Mouse (Mus musculus) liver, embryonic 16.5 days (tissue): ENCODE results near the gene Thbs4. TPM values are rescaled to one million over a fixed set of nuclear protein-coding genes. Genes with fewer than 3 reads are reported as not detected.

Experiments used
- ATAC-seq: fragments of 200-750 bp; cut with Nextera tagmentation; 2 replicates; pipeline ENCODE4 v1.8.0; 2017; ENCODE audit warnings: low read depth, mild to moderate bottlenecking, moderate number of reproducible peaks, moderate library complexity
- H3K27ac ChIP-seq: fragments of 300-500 bp; sonication (generic); 2 replicates; pipeline ENCODE4 v1.5.1; 2014; ENCODE audit warnings: mild to moderate bottlenecking, low read length
- H3K27me3 ChIP-seq: fragments of 300-500 bp; sonication (generic); 2 replicates; pipeline ENCODE4 v1.6.1; 2014; ENCODE audit warnings: low read depth, low read length, mixed read lengths; ENCODE audit not compliant: control insufficient read depth, insufficient read depth
- H3K36me3 ChIP-seq: fragments of 300-500 bp; sonication (generic); 2 replicates; pipeline ENCODE4 v1.6.1; 2014; ENCODE audit warnings: mild to moderate bottlenecking; ENCODE audit not compliant: control insufficient read depth, insufficient read depth
- H3K4me1 ChIP-seq: fragments of 300-500 bp; sonication (generic); 2 replicates; pipeline ENCODE4 v1.6.1; 2014; ENCODE audit warnings: low read depth, low read length, mixed read lengths; ENCODE audit not compliant: control insufficient read depth
- H3K4me2 ChIP-seq: fragments of 300-500 bp; sonication (generic); 2 replicates; pipeline ENCODE4 v1.6.1; 2014; ENCODE audit warnings: low read depth, low read length, mixed read lengths
- H3K4me3 ChIP-seq: fragments of 300-500 bp; sonication (generic); 2 replicates; pipeline ENCODE4 v1.5.1; 2014; ENCODE audit warnings: low read depth, mild to moderate bottlenecking, low read length
- H3K9ac ChIP-seq: fragments of 300-500 bp; sonication (generic); 2 replicates; pipeline ENCODE4 v1.6.1; 2014; ENCODE audit warnings: low read depth, low read length
- H3K9me3 ChIP-seq: fragments of 300-500 bp; sonication (generic); replicated peaks from 2 replicates; pipeline ENCODE4 v1.6.1; 2016; ENCODE audit warnings: low read length; ENCODE audit not compliant: control insufficient read depth
- WGBS: fragments of 180-500 bp; shearing (Covaris S2); extraction: QIAGEN DNeasy Blood & Tissue Kit; methylation state at CpG from one replicate; pipeline ENCODE4 v1.1.7; 2014; ENCODE audit not compliant: insufficient replicate concordance; 5-methylcytosine and 5-hydroxymethylcytosine counted together
- polyA plus RNA-seq: library from polyadenylated mRNA; unstranded; fragments of >200 nt; fragmentation: Nextera tagmentation; extraction: Ambion mirVana; gene quantifications from 2 replicates; pipeline ENCODE4 v1.2.1, GENCODE M21; 2015

Gene Thbs4
- polyA plus RNA-seq, 1 experiment from 2014 or later, result 0.20 TPM

DNA sequence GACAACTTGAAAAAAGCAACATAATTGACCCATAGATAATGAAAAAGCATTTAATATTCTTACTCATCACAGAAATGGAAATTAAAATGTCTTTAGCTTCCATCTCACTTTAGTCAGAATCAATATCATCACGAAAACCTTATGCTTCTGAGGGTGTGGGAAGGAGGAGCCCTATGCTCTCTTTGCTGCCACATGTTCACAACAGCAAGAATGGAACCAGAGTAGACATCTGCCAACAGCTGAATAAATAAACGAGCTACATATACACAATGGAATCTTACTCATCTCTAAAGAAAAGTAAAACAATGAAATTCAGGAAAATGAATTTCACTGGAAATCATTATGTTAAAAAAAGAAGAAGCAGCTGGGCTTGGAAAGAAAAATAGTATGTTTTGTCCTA lies 4.2 kb upstream of the Thbs4 start:
- no peaks in the 10 kb centered on the region for H3K9me3 ChIP-seq
- ATAC-seq, result no peak

GRCm38 (mm10) chr13:92793636-92794035 lies 982 bp downstream of the Thbs4 start:
- ATAC-seq, result no peak
- Histone ChIP-seq H3K4me2 (no peak overlapping the region), H3K27me3 (peaks cover 24% of the 10 kb centered on the region), H3K27ac (no peak overlapping the region), H3K4me1 (no peaks in the 10 kb centered on the region), H3K36me3 (no peaks in the 10 kb centered on the region), H3K9me3 (no peaks in the 10 kb centered on the region), H3K9ac (no peak overlapping the region), H3K4me3 (no peak overlapping the region)
- WGBS, result 53% methylated on average over 8 of the region's 8 CpGs

More for the DNA sequence above, 4.2 kb upstream of the Thbs4 start:
- 43% methylated on average over 2 of the region's 2 CpGs for WGBS
- H3K9ac ChIP-seq, result no peak overlapping the region
- H3K27ac ChIP-seq, result no peak overlapping the region
- H3K4me3 ChIP-seq, result no peak overlapping the region
- H3K4me1 ChIP-seq, result no peaks in the 10 kb centered on the region
- H3K4me2 ChIP-seq, result no peak overlapping the region
- no peaks in the 10 kb centered on the region for H3K36me3 ChIP-seq
- peaks cover 21% of the 10 kb centered on the region for H3K27me3 ChIP-seq

DNA sequence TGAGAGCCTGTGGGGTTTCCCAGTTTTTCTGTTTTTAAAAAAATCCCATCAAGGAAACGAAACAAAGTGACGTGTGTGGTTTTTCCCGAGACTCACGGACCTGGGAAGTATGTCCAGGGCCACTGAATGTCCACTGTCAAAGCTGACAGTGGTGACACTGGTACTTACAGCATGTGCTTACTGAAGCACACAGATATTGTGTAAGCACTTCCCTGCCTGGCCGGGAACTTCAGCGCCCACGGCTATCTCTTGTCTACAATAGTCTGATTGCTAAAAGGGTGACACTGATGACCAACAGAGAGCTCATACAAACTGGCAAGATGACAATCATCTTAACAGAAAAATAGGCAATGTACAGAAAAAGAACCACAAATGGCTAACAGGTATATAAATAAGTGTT lies 3.1 kb downstream of the Thbs4 start:
- no peak overlapping the region for H3K27ac ChIP-seq
- H3K4me3 ChIP-seq, result no peak overlapping the region
- no peak overlapping the region for H3K9ac ChIP-seq
- H3K4me2 ChIP-seq, result no peak overlapping the region
- no peak for ATAC-seq
- no peaks in the 10 kb centered on the region for H3K4me1 ChIP-seq
- no peaks in the 10 kb centered on the region for H3K9me3 ChIP-seq
- H3K27me3 ChIP-seq, result peaks cover 22% of the 10 kb centered on the region
- 53% methylated on average over 7 of the region's 7 CpGs for WGBS
- H3K36me3 ChIP-seq, result no peaks in the 10 kb centered on the region

DNA sequence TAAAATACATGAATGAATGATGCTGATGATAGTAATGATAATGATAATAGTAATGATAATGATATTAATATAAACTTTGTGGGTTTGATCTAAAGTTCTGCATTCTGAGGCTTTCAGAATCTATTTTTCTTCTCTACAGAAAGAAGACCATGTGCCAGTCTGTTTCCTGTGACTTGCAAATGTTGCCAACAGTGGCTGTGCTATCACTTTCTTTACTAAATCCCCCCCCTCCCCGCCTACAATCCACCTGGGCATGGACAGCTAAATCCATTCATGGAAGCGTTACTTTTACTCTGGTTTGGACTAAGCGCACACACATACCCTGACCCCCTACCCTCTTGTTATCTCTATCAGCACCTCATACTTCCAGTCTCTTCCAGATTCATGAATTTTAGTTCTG lies 10.3 kb downstream of the Thbs4 start:
- no peaks in the 10 kb centered on the region for H3K4me1 ChIP-seq
- H3K4me2 ChIP-seq, result no peak overlapping the region
- no peaks in the 10 kb centered on the region for H3K27me3 ChIP-seq
- H3K36me3 ChIP-seq, result no peaks in the 10 kb centered on the region
- H3K9ac ChIP-seq, result no peak overlapping the region
- H3K9me3 ChIP-seq, result no peaks in the 10 kb centered on the region
- no peak overlapping the region for H3K27ac ChIP-seq
- WGBS, result 62% methylated on average over 3 of the region's 3 CpGs
- no peak for ATAC-seq
- no peak overlapping the region for H3K4me3 ChIP-seq

DNA sequence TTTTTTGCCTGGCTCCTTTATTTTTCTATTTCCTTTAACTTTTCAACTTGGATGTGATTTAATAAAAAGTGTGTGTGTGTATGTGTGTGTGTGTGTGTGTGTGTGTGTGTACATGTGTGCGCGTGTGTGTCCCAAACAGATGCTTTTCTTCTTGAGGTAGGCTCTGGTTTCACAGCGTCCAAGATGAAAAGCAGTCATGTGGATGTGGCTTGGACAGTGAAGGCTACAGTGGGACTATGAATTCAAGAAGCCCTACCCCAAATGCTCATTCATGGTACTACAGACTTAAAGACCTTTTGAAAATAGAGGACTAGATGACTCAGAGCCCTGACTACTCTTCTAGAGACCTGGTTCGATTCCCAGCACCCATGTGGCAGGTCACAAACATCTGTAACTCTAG lies 11.1 kb downstream of the Thbs4 start:
- no peaks in the 10 kb centered on the region for H3K27me3 ChIP-seq
- H3K4me1 ChIP-seq, result no peaks in the 10 kb centered on the region
- no peaks in the 10 kb centered on the region for H3K36me3 ChIP-seq
- H3K4me2 ChIP-seq, result no peak overlapping the region
- no peaks in the 10 kb centered on the region for H3K9me3 ChIP-seq
- ATAC-seq, result no peak
- no peak overlapping the region for H3K4me3 ChIP-seq
- no peak overlapping the region for H3K9ac ChIP-seq
- 73% methylated on average over 4 of the region's 4 CpGs for whole genome bisulfite sequencing
- H3K27ac ChIP-seq, result no peak overlapping the region

DNA sequence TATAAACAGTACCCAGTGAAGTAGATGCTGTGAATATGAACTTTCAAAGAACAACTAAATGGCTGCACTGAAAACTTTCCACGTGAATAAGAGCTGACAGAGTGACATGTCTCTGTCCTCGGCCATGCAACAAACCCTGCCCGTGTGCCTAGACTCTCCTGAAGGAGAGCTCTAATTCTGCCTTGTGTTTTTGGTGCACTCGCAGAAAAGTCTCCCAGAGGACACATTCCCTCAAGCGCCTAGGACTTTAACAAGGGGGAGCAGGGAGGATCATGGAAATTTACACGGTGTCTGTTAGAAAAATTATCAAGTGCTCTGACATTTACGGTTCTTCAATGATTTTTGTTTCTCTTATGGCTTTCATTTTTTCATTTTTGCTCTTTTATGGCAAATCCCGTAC lies 13.7 kb downstream of the Thbs4 start:
- ATAC-seq, result no peak
- Histone ChIP-seq H3K36me3 (no peaks in the 10 kb centered on the region), H3K4me2 (no peak overlapping the region), H3K27ac (no peak overlapping the region), H3K4me3 (no peak overlapping the region), H3K27me3 (no peaks in the 10 kb centered on the region), H3K9ac (no peak overlapping the region), H3K4me1 (no peaks in the 10 kb centered on the region), H3K9me3 (no peaks in the 10 kb centered on the region)
- WGBS, result 67% methylated on average over 8 of the region's 8 CpGs

GRCm38 (mm10) chr13:92780076-92780475 lies 14.5 kb downstream of the Thbs4 start:
- no peak for ATAC-seq
- no peak overlapping the region for H3K4me2 ChIP-seq
- no peak overlapping the region for H3K4me3 ChIP-seq
- WGBS, result 58% methylated on average over 4 of the region's 4 CpGs
- H3K4me1 ChIP-seq, result no peaks in the 10 kb centered on the region
- no peak overlapping the region for H3K9ac ChIP-seq
- H3K36me3 ChIP-seq, result no peaks in the 10 kb centered on the region
- no peaks in the 10 kb centered on the region for H3K27me3 ChIP-seq
- no peaks in the 10 kb centered on the region for H3K9me3 ChIP-seq
- no peak overlapping the region for H3K27ac ChIP-seq

DNA sequence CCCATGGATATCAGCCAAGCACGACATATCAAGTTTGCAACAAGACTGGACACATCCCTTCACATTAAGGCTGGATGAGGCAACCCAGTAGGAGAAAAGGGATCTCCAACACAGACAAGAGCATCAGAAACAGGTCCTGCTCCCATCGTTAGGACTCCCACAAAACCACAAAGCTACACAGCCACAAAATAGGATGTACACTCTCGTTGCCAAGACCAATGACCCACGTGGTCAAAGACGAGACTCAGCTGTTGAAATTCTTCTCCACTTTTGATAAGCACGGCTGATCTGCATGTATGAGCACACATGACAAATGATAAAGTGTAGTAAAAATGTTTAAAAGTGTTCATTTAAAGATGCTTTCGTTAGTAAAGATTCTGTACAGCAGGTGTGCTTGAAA lies 16.0 kb downstream of the Thbs4 start:
- H3K9ac ChIP-seq, result no peak overlapping the region
- H3K36me3 ChIP-seq, result no peaks in the 10 kb centered on the region
- ATAC-seq, result no peak
- no peaks in the 10 kb centered on the region for H3K9me3 ChIP-seq
- no peak overlapping the region for H3K4me3 ChIP-seq
- WGBS, result 41% methylated on average over 7 of the region's 7 CpGs
- H3K27me3 ChIP-seq, result no peaks in the 10 kb centered on the region
- H3K27ac ChIP-seq, result no peak overlapping the region
- no peak overlapping the region for H3K4me2 ChIP-seq
- H3K4me1 ChIP-seq, result no peaks in the 10 kb centered on the region

DNA sequence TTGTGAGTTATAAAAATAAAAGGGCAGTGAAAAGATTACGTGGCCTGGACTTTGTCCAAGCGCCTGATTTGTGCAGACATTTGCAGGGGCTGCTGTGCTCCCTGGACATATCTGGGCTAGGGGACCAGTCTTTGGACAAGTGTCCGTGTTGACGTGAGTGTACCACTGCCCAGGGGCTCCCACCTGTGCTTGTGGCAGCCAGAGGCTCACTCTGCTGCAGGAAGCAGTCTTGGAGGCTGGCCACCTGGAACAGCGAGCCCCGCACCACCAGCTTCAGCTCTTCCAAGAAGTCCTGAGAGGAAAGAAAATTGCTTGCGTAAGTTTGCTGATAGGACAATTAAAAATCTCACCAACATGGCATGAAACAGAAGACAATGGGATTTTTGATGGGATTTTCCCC lies 18.7 kb downstream of the Thbs4 start:
- Histone ChIP-seq H3K27me3 (no peaks in the 10 kb centered on the region), H3K27ac (no peak overlapping the region), H3K9ac (no peak overlapping the region), H3K9me3 (no peaks in the 10 kb centered on the region), H3K4me1 (no peaks in the 10 kb centered on the region), H3K4me3 (no peak overlapping the region), H3K36me3 (no peaks in the 10 kb centered on the region), H3K4me2 (no peak overlapping the region)
- ATAC-seq, result no peak
- WGBS, result 61% methylated on average over 7 of the region's 7 CpGs

- WGBS, result 67% methylated on average over 9 of the region's 9 CpGs
- H3K4me2 ChIP-seq, result no peak overlapping the region
- no peak overlapping the region for H3K9ac ChIP-seq
- H3K36me3 ChIP-seq, result no peaks in the 10 kb centered on the region
- H3K27me3 ChIP-seq, result no peaks in the 10 kb centered on the region
- H3K27ac ChIP-seq, result no peak overlapping the region
- H3K4me1 ChIP-seq, result no peaks in the 10 kb centered on the region
- H3K4me3 ChIP-seq, result no peak overlapping the region
- no peaks in the 10 kb centered on the region for H3K9me3 ChIP-seq
- ATAC-seq, result 0 out of 2 replicates have a peak, but pooled peaks have one; percentile 16
These were observed 19.7 kb downstream of the Thbs4 start for GRCm38 (mm10) chr13:92774887-92775286.
